Mouse (Mus musculus) mature B cell (primary cell): ENCODE results near the gene Cdca4.

Experiments
- in situ Hi-C: fragments of 300-500 bp; cut with MboI; formaldehyde crosslinking; loops from 2 replicates; pipeline ENCODE4 v1.14.3; 2019

Gene Cdca4

GRCm38 (mm10) chr12:112829244-112829864, at the start of gene Cdca4:
TSS of gene Cdca4 (minus strand) at chr12:112829423.
- in situ Hi-C loops = no loop called here

- in situ Hi-C loops = no loop called here
Observed at GRCm38 (mm10) chr12:112877607-112878020, 48.4 kb upstream of the Cdca4 start.

- in situ Hi-C loops = no loop called here
Observed at GRCm38 (mm10) chr12:112877073-112877576, 47.9 kb upstream of the Cdca4 start.

GRCm38 (mm10) chr12:112876332-112877072, 47.3 kb upstream of the Cdca4 start:
- in situ Hi-C loops = no loop called here

- in situ Hi-C loops = no loop called here
Observed at GRCm38 (mm10) chr12:112875225-112876013, 46.2 kb upstream of the Cdca4 start.

GRCm38 (mm10) chr12:112874199-112874598, 45.0 kb upstream of the Cdca4 start:
- in situ Hi-C loops = no loop called here

GRCm38 (mm10) chr12:112873452-112874190, 44.4 kb upstream of the Cdca4 start:
- in situ Hi-C loops = no loop called here

- in situ Hi-C loops = no loop called here
Observed at GRCm38 (mm10) chr12:112872991-112873390, 43.8 kb upstream of the Cdca4 start.

GRCm38 (mm10) chr12:112871272-112871671, 42.0 kb upstream of the Cdca4 start:
- in situ Hi-C loops = no loop called here

GRCm38 (mm10) chr12:112870775-112871174, 41.6 kb upstream of the Cdca4 start:
- in situ Hi-C loops = no loop called here

GRCm38 (mm10) chr12:112869783-112870204, 40.6 kb upstream of the Cdca4 start:
- in situ Hi-C loops = no loop called here

- in situ Hi-C loops = no loop called here
Observed at GRCm38 (mm10) chr12:112868178-112869087, 39.2 kb upstream of the Cdca4 start, which contains the start of gene Gpr132. TSS of gene Gpr132 (minus strand) at chr12:112868228.

GRCm38 (mm10) chr12:112867106-112867674, 38.0 kb upstream of the Cdca4 start:
- in situ Hi-C loops = no loop called here

- in situ Hi-C loops = no loop called here
Observed at GRCm38 (mm10) chr12:112866467-112867080, 37.4 kb upstream of the Cdca4 start.

GRCm38 (mm10) chr12:112864804-112865203, 35.6 kb upstream of the Cdca4 start:
- in situ Hi-C loops = no loop called here

- in situ Hi-C loops = no loop called here
Observed at GRCm38 (mm10) chr12:112861911-112862321, 32.7 kb upstream of the Cdca4 start.

- in situ Hi-C loops = no loop called here
Observed at GRCm38 (mm10) chr12:112860765-112861164, 31.5 kb upstream of the Cdca4 start.

GRCm38 (mm10) chr12:112859930-112860329, 30.7 kb upstream of the Cdca4 start:
- in situ Hi-C loops = no loop called here

GRCm38 (mm10) chr12:112858581-112859336, 29.5 kb upstream of the Cdca4 start:
- in situ Hi-C loops = no loop called here
